Mouse (Mus musculus) kidney, adult 2 months (tissue): ENCODE measurements at regions not wholly inside any gene's neighbourhood (a gene's known extent, or its start where the extent isn't known, plus 50 kb on each side); places are given as distances from the start of the nearest gene placed in this dataset.

Source experiments
- DNase-seq: peaks from one replicate; pipeline ENCODE4 v3.0.0; 2021
- H3K27ac ChIP-seq: fragments of 200-500 bp; 2 replicates; pipeline ENCODE4 v1.5.1; 2012; ENCODE audit warnings: low read depth, low read length, control low read depth, inconsistent platforms; ENCODE audit not compliant: insufficient read depth
- H3K27me3 ChIP-seq: fragments of 200-500 bp; replicated peaks from 2 replicates; pipeline ENCODE4 v1.6.1; 2012; ENCODE audit warnings: mild to moderate bottlenecking, moderate library complexity, low read length, inconsistent platforms; ENCODE audit not compliant: control insufficient read depth, insufficient read depth
- H3K36me3 ChIP-seq: fragments of 200-500 bp; 2 replicates; pipeline ENCODE4 v1.6.1; 2012; ENCODE audit warnings: mild to moderate bottlenecking, moderate library complexity, low read length, inconsistent platforms; ENCODE audit not compliant: control insufficient read depth, insufficient read depth
- H3K4me1 ChIP-seq: fragments of 200-500 bp; 2 replicates; pipeline ENCODE4 v1.6.1; 2011; ENCODE audit warnings: low read length; ENCODE audit not compliant: control insufficient read depth, insufficient read depth
- H3K4me3 ChIP-seq: fragments of 200-500 bp; 2 replicates; pipeline ENCODE4 v1.5.1; 2011; ENCODE audit warnings: mild to moderate bottlenecking, low read depth, low read length, control low read depth; ENCODE audit not compliant: insufficient read depth
- CTCF ChIP-seq: fragments of 200-500 bp; conservative IDR thresholded peaks from 2 replicates; pipeline ENCODE4 v1.5.1; 2011; ENCODE audit warnings: low read depth, mild to moderate bottlenecking, control low read depth, low read length, moderate library complexity, mixed read lengths; ENCODE audit not compliant: insufficient read depth, insufficient read length
- POLR2A ChIP-seq: fragments of 200-500 bp; IDR thresholded peaks from one replicate; pipeline ENCODE4 v1.6.1; 2011; ENCODE audit warnings: low read depth, low read length, control low read depth
- WGBS: fragments of 180-500 bp; shearing (Covaris S2); methylation state at CpG from one replicate; pipeline ENCODE4 v1.1.7; 2018; 5-methylcytosine and 5-hydroxymethylcytosine counted together

- Histone ChIP-seq H3K27ac (no peak overlapping the region), H3K27me3 (no peaks in the 10 kb centered on the region), H3K4me1 (no peaks in the 10 kb centered on the region), H3K4me3 (no peak overlapping the region), H3K36me3 (no peaks in the 10 kb centered on the region)
- no peak for DNase-seq
- no peak for TF ChIP-seq CTCF
Measured at GRCm38 (mm10) chrX:98375437-98375836, 226.9 kb downstream of the Ar start.

GRCm38 (mm10) chrX:98380247-98380905, 231.8 kb downstream of the Ar start:
- peak overlapping the region; percentile 74 for H3K27ac ChIP-seq
- WGBS = 13% methylated on average over 7 of the region's 7 CpGs
- peak; percentile 82 for DNase-seq
- TF ChIP-seq CTCF (no peak), POLR2A (no peak)
- no peak overlapping the region for H3K4me3 ChIP-seq
- no peaks in the 10 kb centered on the region for H3K36me3 ChIP-seq
- H3K27me3 ChIP-seq = no peaks in the 10 kb centered on the region
- no peaks in the 10 kb centered on the region for H3K4me1 ChIP-seq

GRCm38 (mm10) chrX:98384017-98384416, 235.4 kb downstream of the Ar start:
- Histone ChIP-seq H3K4me3 (no peak overlapping the region), H3K4me1 (no peaks in the 10 kb centered on the region), H3K36me3 (no peaks in the 10 kb centered on the region), H3K27ac (no peak overlapping the region), H3K27me3 (no peaks in the 10 kb centered on the region)
- DNase-seq = no peak
- WGBS = 93% methylated on average over 1 of the region's 1 CpGs
- no peak for TF ChIP-seq POLR2A
- no peak for TF ChIP-seq CTCF

GRCm38 (mm10) chrX:98392376-98392775, 243.8 kb downstream of the Ar start:
- Histone ChIP-seq H3K4me1 (no peaks in the 10 kb centered on the region), H3K4me3 (no peak overlapping the region), H3K27ac (no peak overlapping the region), H3K27me3 (no peaks in the 10 kb centered on the region), H3K36me3 (no peaks in the 10 kb centered on the region)
- TF ChIP-seq POLR2A = no peak
- TF ChIP-seq CTCF = no peak
- no peak for DNase-seq

GRCm38 (mm10) chrX:98409090-98409489, 260.5 kb downstream of the Ar start:
- TF ChIP-seq CTCF (no peak), POLR2A (no peak)
- H3K27me3 ChIP-seq = no peaks in the 10 kb centered on the region

GRCm38 (mm10) chrX:98419437-98419836, 270.9 kb downstream of the Ar start:
- Histone ChIP-seq H3K36me3 (no peaks in the 10 kb centered on the region), H3K4me3 (no peak overlapping the region), H3K27me3 (no peaks in the 10 kb centered on the region), H3K27ac (no peak overlapping the region), H3K4me1 (no peaks in the 10 kb centered on the region)
- no peak for TF ChIP-seq POLR2A
- no peak for TF ChIP-seq CTCF
- no peak for DNase-seq

More at GRCm38 (mm10) chrX:98409090-98409489, 260.5 kb downstream of the Ar start:
- DNase-seq = peak; percentile 2
- Histone ChIP-seq H3K27ac (no peak overlapping the region), H3K36me3 (no peaks in the 10 kb centered on the region), H3K4me3 (no peak overlapping the region), H3K4me1 (no peaks in the 10 kb centered on the region)

GRCm38 (mm10) chrX:98452026-98452425, 303.5 kb downstream of the Ar start:
- DNase-seq = peak; percentile 0

More at GRCm38 (mm10) chrX:98452026-98452425, 303.5 kb downstream of the Ar start:
- WGBS = 73% methylated on average over 2 of the region's 2 CpGs
- TF ChIP-seq CTCF (no peak), POLR2A (no peak)
- no peak overlapping the region for H3K4me3 ChIP-seq
- no peak overlapping the region for H3K27ac ChIP-seq
- H3K4me1 ChIP-seq = no peaks in the 10 kb centered on the region
- H3K27me3 ChIP-seq = no peaks in the 10 kb centered on the region
- H3K36me3 ChIP-seq = no peaks in the 10 kb centered on the region
